Mouse (Mus musculus) brain, embryonic 14.5 days (tissue): ENCODE data around the gene Scaf4. TPM values are rescaled to one million over a fixed set of nuclear protein-coding genes. Genes with fewer than 3 reads are reported as not detected.
A peak's percentile ranks its signal among the peaks of the same experiment; 100 is the strongest.

Experiments
- DNase-seq: peaks from one replicate; pipeline ENCODE4 v3.0.0-alpha.2; 2011; ENCODE audit warnings: low read depth
- CTCF ChIP-seq: fragments of 200-500 bp; IDR thresholded peaks from 2 replicates; pipeline ENCODE4 v1.5.1; 2012; ENCODE audit warnings: inconsistent platforms, mild to moderate bottlenecking, moderate library complexity, borderline replicate concordance; ENCODE audit not compliant: insufficient read depth, insufficient read length; ENCODE audit errors: extremely low read depth
- POLR2A ChIP-seq: fragments of 200-500 bp; IDR thresholded peaks from 2 replicates; pipeline ENCODE4 v1.6.1; 2012; ENCODE audit warnings: mild to moderate bottlenecking, inconsistent platforms, borderline replicate concordance; ENCODE audit not compliant: poor library complexity, insufficient read depth, insufficient read length, severe bottlenecking; ENCODE audit errors: extremely low read depth
- polyA plus RNA-seq: library from polyadenylated mRNA; depleted of rRNA; stranded (reverse); fragments of >200 nt; gene quantifications from 2 replicates; pipeline ENCODE4 v1.2.3, GENCODE M21; 2012; rRNA removed

The Scaf4 gene
- polyA plus RNA-seq, 1 experiment, result 61.2 TPM

DNA sequence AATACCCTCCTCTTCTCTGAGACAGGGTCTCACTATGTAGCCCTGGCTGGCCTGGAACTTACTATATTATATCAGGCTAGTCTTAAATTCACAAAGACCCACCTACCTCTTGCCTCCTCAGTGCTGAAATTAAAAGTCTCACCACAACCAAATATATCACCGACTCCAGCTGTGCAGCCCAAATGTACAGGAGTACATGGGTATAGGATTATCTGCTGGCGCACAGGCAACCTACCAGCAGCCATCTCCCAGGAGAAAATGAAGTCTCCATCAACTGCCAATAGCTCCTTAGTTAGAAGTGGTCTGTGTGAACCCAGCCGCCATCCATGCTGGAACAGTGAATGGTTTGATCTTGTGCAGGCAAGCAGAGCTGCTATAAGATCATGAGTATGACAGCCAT lies 105.9 kb downstream of the Scaf4 start:
- DNase-seq, result no peak
- no peak for TF ChIP-seq POLR2A
- TF ChIP-seq CTCF, result no peak

DNA sequence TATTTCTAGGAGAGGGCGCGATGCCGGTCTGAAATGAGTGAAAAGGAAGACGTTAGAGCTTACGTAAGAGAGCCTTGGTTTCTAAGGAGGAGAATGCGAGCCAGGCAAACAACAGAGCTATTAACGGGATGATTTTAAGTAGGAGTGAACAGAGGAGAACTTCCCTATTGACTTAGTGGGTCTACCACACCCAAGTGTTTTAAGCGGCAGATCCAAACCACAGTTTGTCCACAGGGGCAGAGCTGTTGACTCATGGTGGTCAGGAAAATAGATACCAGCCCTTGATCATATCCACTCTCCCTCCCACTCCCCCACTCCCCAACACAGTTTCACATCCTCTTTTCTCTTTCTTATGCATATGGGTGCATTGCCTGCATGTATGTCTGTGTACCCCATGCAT lies 106.9 kb downstream of the Scaf4 start:
- TF ChIP-seq CTCF, result no peak
- TF ChIP-seq POLR2A, result no peak
- no peak for DNase-seq

GRCm38 (mm10) chr16:90176472-90176871 lies 107.8 kb downstream of the Scaf4 start:
- TF ChIP-seq POLR2A (no peak), CTCF (no peak)
- DNase-seq, result peak; percentile 86

Other genes with a start within 250 kb of the Scaf4 start
- gene Tiam1, start 140.7 kb downstream of the Scaf4 start, polyA plus RNA-seq, result 6.4 and 19.3 TPM in 2 replicates
- gene Sod1, start 63.7 kb downstream of the Scaf4 start, polyA plus RNA-seq, result 511 and 557 TPM in 2 replicates
- gene Hunk, start 101.5 kb upstream of the Scaf4 start, polyA plus RNA-seq, result 14.3 and 19.4 TPM in 2 replicates